Mouse (Mus musculus) brain, embryonic 14.5 days (tissue): ENCODE measurements around the gene Gle1.

ENCODE experiments used
- CTCF ChIP-seq: fragments of 200-500 bp; IDR thresholded peaks from 2 replicates; pipeline ENCODE4 v1.5.1; 2012; ENCODE audit warnings: inconsistent platforms, mild to moderate bottlenecking, moderate library complexity, borderline replicate concordance; ENCODE audit not compliant: insufficient read depth, insufficient read length; ENCODE audit errors: extremely low read depth
- POLR2A ChIP-seq: fragments of 200-500 bp; IDR thresholded peaks from 2 replicates; pipeline ENCODE4 v1.6.1; 2012; ENCODE audit warnings: mild to moderate bottlenecking, inconsistent platforms, borderline replicate concordance; ENCODE audit not compliant: poor library complexity, insufficient read depth, insufficient read length, severe bottlenecking; ENCODE audit errors: extremely low read depth

- no peak for TF ChIP-seq CTCF
- TF ChIP-seq POLR2A: no peak
These were observed 37.1 kb upstream of the Gle1 start for GRCm38 (mm10) chr2:29898081-29898480.
